Mouse (Mus musculus): ENCODE measurements around the gene Il15ra. TPM values are rescaled to one million over a fixed set of nuclear protein-coding genes. Genes with fewer than 3 reads are reported as not detected.

The Il15ra gene
- total and polyA plus RNA-seq, 3 experiments, result 0.27 TPM; not detected in 2

- Histone ChIP-seq H3K4me1 (ENCODE audit: insufficient read depth, low read depth, low read length) (0 out of 2 replicates have a peak, but pooled peaks cover 3% of the 10 kb centered on the region), H3K36me3 (replicated peaks) (no peaks in the 10 kb centered on the region), H3K4me3 (ENCODE audit: low read depth, low read length) (no peak overlapping the region), H3K9me3 (replicated peaks) (no peaks in the 10 kb centered on the region), H3K27me3 (ENCODE audit: insufficient read depth, low read length) (peaks cover 9% of the 10 kb centered on the region)
- ATAC-seq (ENCODE audit: extremely low read depth, insufficient number of reproducible peaks, low FRiP score, poor library complexity, severe bottlenecking), result no peak
- TF ChIP-seq GATA1 (IDR thresholded peaks at IDR 0.05; ENCODE audit: borderline replicate concordance, low read length), result no peak
- TF ChIP-seq POLR2AphosphoS5 (IDR thresholded peaks at IDR 0.05; ENCODE audit: insufficient replicate concordance, low read depth, low read length), result no peak
- no peak for TF ChIP-seq TAL1 (conservative IDR thresholded peaks at IDR 0.05; ENCODE audit: low read depth, low read length)
- no peak for TF ChIP-seq GATA2 (IDR thresholded peaks at IDR 0.05; ENCODE audit: borderline replicate concordance, low read depth, low read length)
- no peak for TF ChIP-seq CTCF (IDR thresholded peaks at IDR 0.05; ENCODE audit: low read depth, low read length)
- no peak for DNase-seq (ENCODE audit: low spot score)
Measured at GRCm38 (mm10) chr2:11712483-11712990, 7.4 kb downstream of the Il15ra start.

DNA sequence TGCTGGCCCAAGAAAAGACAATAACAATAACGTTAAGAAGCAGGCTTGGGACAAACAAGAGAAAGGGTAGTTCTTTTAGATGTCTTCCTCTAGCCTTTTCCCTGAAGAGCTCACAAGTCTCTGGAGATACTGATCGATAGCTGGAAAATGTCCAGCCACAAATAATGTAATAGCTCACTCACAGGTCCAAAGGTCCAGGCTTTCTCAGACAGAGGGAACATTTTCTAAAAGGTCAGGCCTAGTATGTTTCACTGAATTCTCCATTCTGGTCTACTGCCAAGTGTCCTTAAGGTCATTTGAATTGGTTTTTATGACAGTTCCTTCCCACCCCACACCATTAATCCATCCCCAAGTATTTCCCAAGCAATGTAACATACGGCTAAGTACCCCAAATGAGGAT, 7.9 kb downstream of the Il15ra start:
- no peak for ATAC-seq (ENCODE audit: extremely low read depth, insufficient number of reproducible peaks, low FRiP score, poor library complexity, severe bottlenecking)
- Histone ChIP-seq H3K36me3 (replicated peaks) (no peaks in the 10 kb centered on the region), H3K9me3 (replicated peaks) (no peaks in the 10 kb centered on the region), H3K4me3 (ENCODE audit: low read depth, low read length) (no peak overlapping the region), H3K4me1 (ENCODE audit: insufficient read depth, low read depth, low read length) (0 out of 2 replicates have a peak, but pooled peaks cover 3% of the 10 kb centered on the region), H3K27me3 (ENCODE audit: insufficient read depth, low read length) (peaks cover 9% of the 10 kb centered on the region)
- TF ChIP-seq TAL1 (conservative IDR thresholded peaks at IDR 0.05; ENCODE audit: low read depth, low read length) (no peak), CTCF (IDR thresholded peaks at IDR 0.05; ENCODE audit: low read depth, low read length) (no peak), GATA1 (IDR thresholded peaks at IDR 0.05; ENCODE audit: borderline replicate concordance, low read length) (no peak), POLR2AphosphoS5 (IDR thresholded peaks at IDR 0.05; ENCODE audit: insufficient replicate concordance, low read depth, low read length) (no peak), GATA2 (IDR thresholded peaks at IDR 0.05; ENCODE audit: borderline replicate concordance, low read depth, low read length) (no peak)
- DNase-seq (ENCODE audit: low spot score), result no peak

GRCm38 (mm10) chr2:11714535-11714934, 9.4 kb downstream of the Il15ra start:
- Histone ChIP-seq H3K36me3 (replicated peaks) (no peaks in the 10 kb centered on the region), H3K4me3 (ENCODE audit: low read depth, low read length) (no peak overlapping the region), H3K4me1 (ENCODE audit: insufficient read depth, low read depth, low read length) (0 out of 2 replicates have a peak, but pooled peaks cover 3% of the 10 kb centered on the region), H3K9me3 (replicated peaks) (no peaks in the 10 kb centered on the region), H3K27me3 (ENCODE audit: insufficient read depth, low read length) (peaks cover 4% of the 10 kb centered on the region; the same call in 1 of the 2 replicates)
- no peak for ATAC-seq (ENCODE audit: extremely low read depth, insufficient number of reproducible peaks, low FRiP score, poor library complexity, severe bottlenecking)
- TF ChIP-seq TAL1 (conservative IDR thresholded peaks at IDR 0.05; ENCODE audit: low read depth, low read length), result no peak
- no peak for TF ChIP-seq GATA2 (IDR thresholded peaks at IDR 0.05; ENCODE audit: borderline replicate concordance, low read depth, low read length)
- no peak for TF ChIP-seq CTCF (IDR thresholded peaks at IDR 0.05; ENCODE audit: low read depth, low read length)
- DNase-seq (ENCODE audit: low spot score), result no peak

DNA sequence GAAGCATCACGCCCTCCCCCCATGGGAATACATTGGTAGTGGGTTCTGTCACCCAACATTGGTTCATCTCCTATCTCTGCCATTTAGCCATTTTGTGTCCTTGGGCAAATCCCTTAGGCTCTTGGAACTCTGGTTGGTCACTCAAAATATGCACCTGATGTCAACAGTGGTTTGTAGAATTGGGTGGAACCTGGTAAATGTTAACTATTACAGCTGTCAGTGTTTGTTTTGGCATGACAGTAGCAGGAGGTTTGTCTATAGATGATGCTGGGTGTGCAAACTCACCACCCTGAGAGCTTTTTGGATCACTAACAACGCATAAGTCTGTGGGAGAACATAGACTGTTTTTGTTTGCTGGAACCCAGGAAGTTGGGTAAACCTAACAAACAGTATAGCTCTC, 13.5 kb downstream of the Il15ra start:
- Histone ChIP-seq H3K36me3 (replicated peaks) (no peaks in the 10 kb centered on the region), H3K27me3 (ENCODE audit: insufficient read depth, low read length) (peaks cover 5% of the 10 kb centered on the region; the same call in 1 of the 2 replicates), H3K4me3 (ENCODE audit: low read depth, low read length) (no peak overlapping the region), H3K9me3 (replicated peaks) (no peaks in the 10 kb centered on the region), H3K4me1 (ENCODE audit: insufficient read depth, low read depth, low read length) (no peaks in the 10 kb centered on the region)
- DNase-seq (ENCODE audit: low spot score) (no peak), ATAC-seq (ENCODE audit: extremely low read depth, insufficient number of reproducible peaks, low FRiP score, poor library complexity, severe bottlenecking) (no peak)
- TF ChIP-seq TAL1 (conservative IDR thresholded peaks at IDR 0.05; ENCODE audit: low read depth, low read length) (no peak), CTCF (IDR thresholded peaks at IDR 0.05; ENCODE audit: low read depth, low read length) (no peak), POLR2AphosphoS5 (IDR thresholded peaks at IDR 0.05; ENCODE audit: insufficient replicate concordance, low read depth, low read length) (no peak)

DNA sequence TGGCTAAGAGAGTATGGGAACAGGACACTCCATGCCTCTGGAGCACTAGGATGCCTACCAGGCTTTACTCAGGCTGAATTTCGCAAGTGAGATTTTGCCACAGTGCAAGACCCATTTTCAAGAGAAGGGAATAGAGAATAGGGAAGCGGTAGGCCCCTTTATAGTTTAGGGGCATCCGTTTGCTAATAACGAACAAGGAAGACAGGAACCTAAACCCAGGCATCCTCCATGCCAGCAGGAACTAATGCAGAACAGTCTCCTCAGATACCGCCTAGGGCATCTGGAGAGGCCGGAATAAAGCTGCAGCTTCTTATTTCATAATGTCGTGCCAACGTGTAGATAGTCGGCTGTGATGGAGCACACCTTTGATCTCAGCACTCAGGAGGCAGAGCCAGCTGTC, 17.5 kb downstream of the Il15ra start:
- DNase-seq (ENCODE audit: low spot score) (no peak), ATAC-seq (ENCODE audit: extremely low read depth, insufficient number of reproducible peaks, low FRiP score, poor library complexity, severe bottlenecking) (no peak)
- Histone ChIP-seq H3K4me3 (ENCODE audit: low read depth, low read length) (no peak overlapping the region), H3K9me3 (replicated peaks) (no peaks in the 10 kb centered on the region), H3K36me3 (replicated peaks) (no peaks in the 10 kb centered on the region), H3K27me3 (ENCODE audit: insufficient read depth, low read length) (0 out of 2 replicates have a peak, but pooled peaks cover 2% of the 10 kb centered on the region), H3K4me1 (ENCODE audit: insufficient read depth, low read depth, low read length) (no peaks in the 10 kb centered on the region)
- TF ChIP-seq TAL1 (conservative IDR thresholded peaks at IDR 0.05; ENCODE audit: low read depth, low read length), result no peak
- TF ChIP-seq GATA2 (IDR thresholded peaks at IDR 0.05; ENCODE audit: borderline replicate concordance, low read depth, low read length), result no peak
- no peak for TF ChIP-seq CTCF (IDR thresholded peaks at IDR 0.05; ENCODE audit: low read depth, low read length)
- TF ChIP-seq GATA1 (IDR thresholded peaks at IDR 0.05; ENCODE audit: borderline replicate concordance, low read length), result no peak
- TF ChIP-seq POLR2AphosphoS5 (IDR thresholded peaks at IDR 0.05; ENCODE audit: insufficient replicate concordance, low read depth, low read length), result no peak

GRCm38 (mm10) chr2:11727574-11727973, 22.5 kb downstream of the Il15ra start:
- Histone ChIP-seq H3K9me3 (replicated peaks) (no peaks in the 10 kb centered on the region), H3K4me3 (ENCODE audit: low read depth, low read length) (no peak overlapping the region), H3K27me3 (ENCODE audit: insufficient read depth, low read length) (0 out of 2 replicates have a peak, but pooled peaks cover 2% of the 10 kb centered on the region), H3K4me1 (ENCODE audit: insufficient read depth, low read depth, low read length) (no peaks in the 10 kb centered on the region), H3K36me3 (replicated peaks) (no peaks in the 10 kb centered on the region)
- no peak for ATAC-seq (ENCODE audit: extremely low read depth, insufficient number of reproducible peaks, low FRiP score, poor library complexity, severe bottlenecking)
- DNase-seq (ENCODE audit: low spot score), result no peak
- TF ChIP-seq CTCF (IDR thresholded peaks at IDR 0.05; ENCODE audit: low read depth, low read length) (no peak), GATA1 (IDR thresholded peaks at IDR 0.05; ENCODE audit: borderline replicate concordance, low read length) (no peak), GATA2 (IDR thresholded peaks at IDR 0.05; ENCODE audit: borderline replicate concordance, low read depth, low read length) (no peak), POLR2AphosphoS5 (IDR thresholded peaks at IDR 0.05; ENCODE audit: insufficient replicate concordance, low read depth, low read length) (no peak), TAL1 (conservative IDR thresholded peaks at IDR 0.05; ENCODE audit: low read depth, low read length) (no peak)

Data from G1E (cell line).